Mouse (Mus musculus) neural tube, embryonic 14.5 days (tissue): ENCODE results near the gene Rnf157. TPM values are rescaled to one million over a fixed set of nuclear protein-coding genes. Genes with fewer than 3 reads are reported as not detected.
A peak's percentile ranks its signal among the peaks of the same experiment; 100 is the strongest.

Experiments used
- ATAC-seq: fragments of 200-750 bp; cut with Nextera tagmentation; 2 replicates; pipeline ENCODE4 v1.8.0; 2017; ENCODE audit warnings: low read depth, mild to moderate bottlenecking, moderate TSS enrichment, moderate library complexity
- H3K27ac ChIP-seq: fragments of 300-500 bp; sonication (generic); 2 replicates; pipeline ENCODE4 v1.5.1; 2014; ENCODE audit warnings: low read depth, mild to moderate bottlenecking, control low read depth, low read length, moderate library complexity, mixed read lengths
- H3K27me3 ChIP-seq: fragments of 300-500 bp; sonication (generic); 2 replicates; pipeline ENCODE4 v1.6.1; 2014; ENCODE audit warnings: low read length; ENCODE audit not compliant: control insufficient read depth, insufficient read depth
- H3K36me3 ChIP-seq: fragments of 300-500 bp; sonication (generic); 2 replicates; pipeline ENCODE4 v1.6.1; 2014; ENCODE audit warnings: low read length, mixed read lengths; ENCODE audit not compliant: control insufficient read depth, insufficient read depth
- H3K4me1 ChIP-seq: fragments of 300-500 bp; sonication (generic); 2 replicates; pipeline ENCODE4 v1.6.1; 2014; ENCODE audit warnings: low read length; ENCODE audit not compliant: control insufficient read depth, insufficient read depth
- H3K4me2 ChIP-seq: fragments of 300-500 bp; sonication (generic); 2 replicates; pipeline ENCODE4 v1.6.1; 2014; ENCODE audit warnings: mild to moderate bottlenecking, low read depth, low read length, control low read depth
- H3K4me3 ChIP-seq: fragments of 300-500 bp; sonication (generic); 2 replicates; pipeline ENCODE4 v1.5.1; 2014; ENCODE audit warnings: low read depth, low read length, control low read depth, mixed read lengths
- H3K9ac ChIP-seq: fragments of 300-500 bp; sonication (generic); replicated peaks from 2 replicates; pipeline ENCODE4 v1.6.1; 2014; ENCODE audit warnings: low read depth, mild to moderate bottlenecking, control low read depth, low read length, mixed read lengths
- H3K9me3 ChIP-seq: fragments of 300-500 bp; sonication (generic); 2 replicates; pipeline ENCODE4 v1.6.1; 2016; ENCODE audit warnings: low read length; ENCODE audit not compliant: control insufficient read depth
- WGBS: fragments of 180-500 bp; shearing (Covaris S2); extraction: QIAGEN DNeasy Blood & Tissue Kit; methylation state at CpG from one replicate; pipeline ENCODE4 v1.1.7; 2014; 5-methylcytosine and 5-hydroxymethylcytosine counted together
- polyA plus RNA-seq: library from polyadenylated mRNA; unstranded; fragments of >200 nt; fragmentation: Nextera tagmentation; extraction: Ambion mirVana; gene quantifications from 2 replicates; pipeline ENCODE4 v1.2.1, GENCODE M21; 2014

The Rnf157 gene
- 63.5 and 87.7 TPM in 2 replicates for polyA plus RNA-seq

GRCm38 (mm10) chr11:116412904-116413630, at the start of gene Rnf157:
Gene Rnf157, minus strand, starts transcription at chr11:116413032.
- Histone ChIP-seq H3K4me3 (peak within 1 kb of the TSS; percentile 89), H3K4me2 (peak within 1 kb of the TSS; percentile 92), H3K27me3 (no peaks in the 10 kb centered on the region), H3K9me3 (no peaks in the 10 kb centered on the region), H3K36me3 (no peaks in the 10 kb centered on the region), H3K9ac (peak within 1 kb of the TSS; percentile 94), H3K27ac (peak within 1 kb of the TSS; percentile 94), H3K4me1 (peaks cover 13% of the 10 kb centered on the region)
- peak; percentile 96 for ATAC-seq
- 1% methylated on average over 62 of the region's 82 CpGs for WGBS

- no peaks in the 10 kb centered on the region for H3K27me3 ChIP-seq
- 51% methylated on average over 4 of the region's 4 CpGs for WGBS
- no peak overlapping the region for H3K9ac ChIP-seq
- no peaks in the 10 kb centered on the region for H3K4me1 ChIP-seq
- H3K36me3 ChIP-seq: no peaks in the 10 kb centered on the region
- H3K4me2 ChIP-seq: no peak overlapping the region
- ATAC-seq: no peak
- H3K27ac ChIP-seq: no peak overlapping the region
- no peak overlapping the region for H3K4me3 ChIP-seq
- no peaks in the 10 kb centered on the region for H3K9me3 ChIP-seq
These were observed 47.0 kb upstream of the Rnf157 start for GRCm38 (mm10) chr11:116459786-116460185.

- Histone ChIP-seq H3K36me3 (no peaks in the 10 kb centered on the region), H3K4me2 (no peak overlapping the region), H3K4me3 (no peak overlapping the region), H3K4me1 (no peaks in the 10 kb centered on the region), H3K9me3 (no peaks in the 10 kb centered on the region), H3K27me3 (no peaks in the 10 kb centered on the region), H3K9ac (no peak overlapping the region), H3K27ac (no peak overlapping the region)
- WGBS: 90% methylated on average over 8 of the region's 8 CpGs
- ATAC-seq: no peak
These were observed 43.4 kb upstream of the Rnf157 start for GRCm38 (mm10) chr11:116456234-116456633.

GRCm38 (mm10) chr11:116453889-116454288, 41.1 kb upstream of the Rnf157 start:
- no peak for ATAC-seq
- no peak overlapping the region for H3K4me3 ChIP-seq

GRCm38 (mm10) chr11:116449341-116449740, 36.5 kb upstream of the Rnf157 start:
- no peak for ATAC-seq
- Histone ChIP-seq H3K4me1 (0 out of 2 replicates have a peak, but pooled peaks cover 2% of the 10 kb centered on the region), H3K4me2 (no peak overlapping the region), H3K36me3 (no peaks in the 10 kb centered on the region), H3K4me3 (no peak overlapping the region), H3K27ac (no peak overlapping the region), H3K9me3 (no peaks in the 10 kb centered on the region), H3K9ac (no peak overlapping the region), H3K27me3 (no peaks in the 10 kb centered on the region; the same call in 1 of the 2 replicates)
- 99% methylated on average over 3 of the region's 3 CpGs for WGBS

More at GRCm38 (mm10) chr11:116453889-116454288, 41.1 kb upstream of the Rnf157 start:
- Histone ChIP-seq H3K27ac (no peak overlapping the region), H3K9ac (no peak overlapping the region), H3K9me3 (no peaks in the 10 kb centered on the region), H3K27me3 (no peaks in the 10 kb centered on the region), H3K36me3 (no peaks in the 10 kb centered on the region), H3K4me1 (no peaks in the 10 kb centered on the region), H3K4me2 (no peak overlapping the region)
- WGBS: 94% methylated on average over 10 of the region's 10 CpGs

GRCm38 (mm10) chr11:116447822-116448221, 35.0 kb upstream of the Rnf157 start:
- no peaks in the 10 kb centered on the region for H3K36me3 ChIP-seq
- no peak overlapping the region for H3K27ac ChIP-seq
- 70% methylated on average over 5 of the region's 5 CpGs for WGBS
- no peaks in the 10 kb centered on the region for H3K9me3 ChIP-seq
- no peak overlapping the region for H3K9ac ChIP-seq
- H3K4me2 ChIP-seq: no peak overlapping the region
- no peak overlapping the region for H3K4me3 ChIP-seq
- no peaks in the 10 kb centered on the region; the same call in 1 of the 2 replicates for H3K27me3 ChIP-seq
- ATAC-seq: no peak
- H3K4me1 ChIP-seq: 0 out of 2 replicates have a peak, but pooled peaks cover 2% of the 10 kb centered on the region

GRCm38 (mm10) chr11:116446308-116446887, 33.6 kb upstream of the Rnf157 start:
- no peak overlapping the region for H3K4me3 ChIP-seq
- H3K9ac ChIP-seq: no peak overlapping the region
- H3K4me1 ChIP-seq: 0 out of 2 replicates have a peak, but pooled peaks cover 2% of the 10 kb centered on the region
- 15% methylated on average over 19 of the region's 19 CpGs for WGBS
- H3K9me3 ChIP-seq: no peaks in the 10 kb centered on the region
- H3K27ac ChIP-seq: no peak overlapping the region
- no peaks in the 10 kb centered on the region; the same call in 1 of the 2 replicates for H3K27me3 ChIP-seq
- peak; percentile 29; the same call in 1 of the 2 replicates for ATAC-seq
- no peaks in the 10 kb centered on the region for H3K36me3 ChIP-seq
- H3K4me2 ChIP-seq: no peak overlapping the region

- WGBS: 36% methylated on average over 16 of the region's 16 CpGs
- no peaks in the 10 kb centered on the region; the same call in 1 of the 2 replicates for H3K27me3 ChIP-seq
- H3K9ac ChIP-seq: no peak overlapping the region
- no peaks in the 10 kb centered on the region for H3K9me3 ChIP-seq
- 0 out of 2 replicates have a peak, but pooled peaks cover 2% of the 10 kb centered on the region for H3K4me1 ChIP-seq
- H3K36me3 ChIP-seq: no peaks in the 10 kb centered on the region
- H3K4me3 ChIP-seq: no peak overlapping the region
- ATAC-seq: peak; percentile 63; the same call in 1 of the 2 replicates
- no peak overlapping the region for H3K4me2 ChIP-seq
- no peak overlapping the region for H3K27ac ChIP-seq
These were observed 32.9 kb upstream of the Rnf157 start for GRCm38 (mm10) chr11:116445596-116446307.
